Mouse (Mus musculus) myocyte (in vitro differentiated cells): ENCODE data around the gene Ttc28. TPM values are rescaled to one million over a fixed set of nuclear protein-coding genes. Genes with fewer than 3 reads are reported as not detected.

Experiments
- H3K27me3 ChIP-seq: one replicate; pipeline ENCODE4 v1.6.1; 2011; ENCODE audit not compliant: control insufficient read depth, insufficient read depth, insufficient read length
- H3K36me3 ChIP-seq: one replicate; pipeline ENCODE4 v1.6.1; 2011; ENCODE audit not compliant: control insufficient read depth, insufficient read depth
- H3K4me2 ChIP-seq: one replicate; pipeline ENCODE4 v1.6.1; 2011; ENCODE audit warnings: low read depth, control low read depth
- H3K4me3 ChIP-seq: one replicate; pipeline ENCODE4 v1.5.1; 2011; ENCODE audit warnings: mild to moderate bottlenecking, control low read depth, moderate library complexity
- H3K79me2 ChIP-seq: one replicate; pipeline ENCODE4 v1.6.1; 2011; ENCODE audit not compliant: control insufficient read depth, insufficient read depth
- H3ac ChIP-seq: one replicate; pipeline ENCODE4 v1.6.1; 2011; ENCODE audit not compliant: control insufficient read depth, insufficient read length
- CEBPB ChIP-seq: IDR thresholded peaks from 2 replicates; pipeline ENCODE4 v1.6.1; 2011; ENCODE audit warnings: mild to moderate bottlenecking, moderate library complexity; ENCODE audit not compliant: poor library complexity, insufficient read depth, severe bottlenecking
- E2F4 ChIP-seq: IDR thresholded peaks from one replicate; pipeline ENCODE4 v1.6.1; 2011; ENCODE audit warnings: mild to moderate bottlenecking, control low read depth, moderate library complexity; ENCODE audit not compliant: insufficient read depth
- MAX ChIP-seq: IDR thresholded peaks from one replicate; pipeline ENCODE4 v1.6.1; 2011; ENCODE audit warnings: low read depth, mild to moderate bottlenecking, control low read depth
- MYOD1 ChIP-seq, 3 experiments: IDR thresholded peaks; one replicate each; pipeline ENCODE4 v1.6.1; 2011; ENCODE audit warnings: control low read depth in 2 of 3, low read depth in 2 of 3, mild to moderate bottlenecking in 2 of 3, moderate library complexity in 1 of 3; ENCODE audit not compliant: insufficient read length in 2 of 3, control insufficient read depth in 1 of 3
- MYOG ChIP-seq, 3 experiments: IDR thresholded peaks; one replicate each; pipeline ENCODE4 v1.6.1; 2011; ENCODE audit warnings: control low read depth in 2 of 3, low read depth in 2 of 3, mild to moderate bottlenecking in 2 of 3; ENCODE audit not compliant: insufficient read length in 2 of 3, control insufficient read depth in 1 of 3, insufficient read depth in 1 of 3
- POLR2A ChIP-seq: IDR thresholded peaks from one replicate; pipeline ENCODE4 v1.6.1; 2011; ENCODE audit warnings: low read depth, mild to moderate bottlenecking, control low read depth, moderate library complexity; ENCODE audit not compliant: insufficient read length
- POLR2AphosphoS2 ChIP-seq: IDR thresholded peaks from one replicate; pipeline ENCODE4 v1.6.1; 2011; ENCODE audit warnings: low read depth, control low read depth; ENCODE audit not compliant: insufficient read length
- REST ChIP-seq: IDR thresholded peaks from one replicate; pipeline ENCODE4 v1.6.1; 2011; ENCODE audit warnings: mild to moderate bottlenecking, control low read depth, moderate library complexity; ENCODE audit not compliant: insufficient read depth, insufficient read length
- SRF ChIP-seq: IDR thresholded peaks from one replicate; pipeline ENCODE4 v1.6.1; 2011; ENCODE audit warnings: low read depth; ENCODE audit not compliant: control insufficient read depth, insufficient read length
- TCF12 ChIP-seq: IDR thresholded peaks from one replicate; pipeline ENCODE4 v1.6.1; 2011; ENCODE audit warnings: mild to moderate bottlenecking, control low read depth; ENCODE audit not compliant: poor library complexity, insufficient read depth, severe bottlenecking
- TCF3 ChIP-seq: IDR thresholded peaks from one replicate; pipeline ENCODE4 v1.6.1; 2011; ENCODE audit warnings: low read depth, control low read depth; ENCODE audit not compliant: insufficient read length
- USF1 ChIP-seq: IDR thresholded peaks from one replicate; pipeline ENCODE4 v1.6.1; 2011; ENCODE audit warnings: low read depth, mild to moderate bottlenecking, control low read depth, moderate library complexity
- polyA plus RNA-seq: library from polyadenylated mRNA; unstranded; fragments of >200 nt; fragmentation: generic; extraction: Trizol; gene quantifications from one replicate; pipeline ENCODE4 v1.2.1, GENCODE M21; 2012; ENCODE audit warnings: missing spikeins

Ttc28 gene
- polyA plus RNA-seq, 1 experiment = 8.5 TPM

DNA sequence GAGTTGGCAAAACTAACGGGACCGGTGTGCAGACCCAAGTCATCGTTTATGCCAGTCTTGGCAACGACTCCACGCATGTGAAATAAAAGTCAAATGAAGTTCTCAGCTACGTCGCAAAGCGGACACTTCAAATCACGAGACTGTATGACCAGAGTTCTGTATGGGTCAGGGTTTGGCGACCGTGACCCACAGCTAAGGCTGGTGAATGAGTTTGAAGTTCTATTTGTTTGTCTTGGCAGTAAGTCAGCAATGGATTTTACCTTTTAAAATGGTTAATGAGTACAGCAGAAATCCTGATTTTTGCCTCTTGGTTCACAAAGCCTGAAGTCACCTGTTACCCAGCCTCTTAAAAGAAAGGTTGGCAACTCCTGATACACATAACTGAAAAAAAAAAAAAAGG, 408.9 kb downstream of the Ttc28 start:
- H3K4me3 ChIP-seq = no peak overlapping the region
- H3K79me2 ChIP-seq = no peaks in the 10 kb centered on the region
- peaks cover 7% of the 10 kb centered on the region for H3K27me3 ChIP-seq
- no peaks in the 10 kb centered on the region for H3K36me3 ChIP-seq
- no peak overlapping the region for H3K4me2 ChIP-seq
- TF ChIP-seq E2F4 (no peak), MYOD1 (IDR thresholded peaks at IDR 0.05; ENCODE audit: control insufficient read depth in 1 of 3, insufficient read length in 2 of 3, low read depth in 2 of 3) (no peak), REST (no peak), POLR2A (no peak), CEBPB (no peak), MYOG (IDR thresholded peaks at IDR 0.05; ENCODE audit: control insufficient read depth in 1 of 3, insufficient read depth in 1 of 3, insufficient read length in 2 of 3, low read depth in 2 of 3) (no peak)
- no peak overlapping the region for H3ac ChIP-seq

DNA sequence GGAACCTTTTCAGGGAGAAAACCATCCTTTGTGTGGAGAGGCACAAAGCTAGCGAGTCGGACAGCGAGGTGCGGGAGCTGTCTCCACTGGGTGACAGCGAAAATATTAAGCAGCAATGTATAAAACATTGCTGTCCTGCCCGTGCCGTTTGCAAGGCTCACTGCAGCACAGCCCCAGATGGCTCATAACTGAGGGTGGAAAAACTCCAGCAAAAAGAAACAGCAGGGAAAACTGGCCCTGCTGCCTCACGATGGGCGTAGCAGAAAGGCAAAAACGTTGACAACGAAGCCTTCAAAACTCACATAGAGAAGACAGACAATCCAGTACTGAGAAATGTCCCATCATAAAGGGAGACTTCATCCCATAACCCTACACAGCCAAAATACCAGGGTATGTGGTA, 410.5 kb downstream of the Ttc28 start:
- no peak for TF ChIP-seq E2F4
- TF ChIP-seq CEBPB = no peak
- no peak for TF ChIP-seq POLR2AphosphoS2
- no peak for TF ChIP-seq REST
- TF ChIP-seq MYOD1 (IDR thresholded peaks at IDR 0.05; ENCODE audit: control insufficient read depth in 1 of 3, insufficient read length in 2 of 3, low read depth in 2 of 3) = no peak
- TF ChIP-seq MYOG (IDR thresholded peaks at IDR 0.05; ENCODE audit: control insufficient read depth in 1 of 3, insufficient read depth in 1 of 3, insufficient read length in 2 of 3, low read depth in 2 of 3) = no peak
- no peak for TF ChIP-seq TCF3
- TF ChIP-seq POLR2A = no peak
- no peak for TF ChIP-seq MAX
- TF ChIP-seq SRF = no peak
- Histone ChIP-seq H3K4me3 (no peak overlapping the region), H3K79me2 (no peaks in the 10 kb centered on the region)

DNA sequence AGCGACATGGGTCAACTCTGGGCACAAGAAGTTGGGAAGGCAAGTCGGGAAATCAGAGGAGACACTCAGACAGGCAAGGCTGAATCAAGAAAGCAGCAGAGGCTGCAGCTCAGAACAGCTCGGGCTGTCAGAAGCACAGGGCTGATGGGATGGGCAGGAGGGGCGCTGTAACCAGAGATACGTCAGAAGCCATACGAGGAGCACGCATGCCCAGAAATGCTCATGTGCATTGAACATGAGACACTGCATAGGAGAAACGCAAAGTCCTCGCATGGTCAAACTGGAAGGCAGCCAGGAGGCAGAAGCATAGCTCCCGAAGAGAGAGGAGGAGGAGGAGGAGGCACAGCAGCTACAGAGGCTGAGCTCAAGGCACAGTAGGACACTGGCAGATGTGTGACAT, 412.0 kb downstream of the Ttc28 start:
- Histone ChIP-seq H3K27me3 (peaks cover 10% of the 10 kb centered on the region), H3K4me2 (no peak overlapping the region)
- TF ChIP-seq MAX (no peak), REST (no peak), MYOD1 (IDR thresholded peaks at IDR 0.05; ENCODE audit: control insufficient read depth in 1 of 3, insufficient read length in 2 of 3, low read depth in 2 of 3) (no peak), MYOG (IDR thresholded peaks at IDR 0.05; ENCODE audit: control insufficient read depth in 1 of 3, insufficient read depth in 1 of 3, insufficient read length in 2 of 3, low read depth in 2 of 3) (no peak), POLR2AphosphoS2 (no peak), USF1 (no peak), SRF (no peak), TCF12 (no peak), POLR2A (no peak), TCF3 (no peak), E2F4 (no peak), CEBPB (no peak)

More for the DNA sequence above, 410.5 kb downstream of the Ttc28 start:
- H3K4me2 ChIP-seq = no peak overlapping the region
- H3ac ChIP-seq = no peak overlapping the region
- peaks cover 7% of the 10 kb centered on the region for H3K27me3 ChIP-seq
- no peaks in the 10 kb centered on the region for H3K36me3 ChIP-seq

GRCm38 (mm10) chr5:111297801-111298200, 418.2 kb downstream of the Ttc28 start:
- H3K27me3 ChIP-seq = peaks cover 32% of the 10 kb centered on the region
- H3ac ChIP-seq = no peak overlapping the region
- no peak overlapping the region for H3K4me2 ChIP-seq
- H3K36me3 ChIP-seq = no peaks in the 10 kb centered on the region
- no peaks in the 10 kb centered on the region for H3K79me2 ChIP-seq
- TF ChIP-seq MAX (no peak), MYOG (IDR thresholded peaks at IDR 0.05; ENCODE audit: control insufficient read depth in 1 of 3, insufficient read depth in 1 of 3, insufficient read length in 2 of 3, low read depth in 2 of 3) (no peak), CEBPB (no peak), POLR2A (no peak), MYOD1 (IDR thresholded peaks at IDR 0.05; ENCODE audit: control insufficient read depth in 1 of 3, insufficient read length in 2 of 3, low read depth in 2 of 3) (no peak), TCF12 (no peak), REST (no peak), SRF (no peak), TCF3 (no peak), POLR2AphosphoS2 (no peak)
- no peak overlapping the region for H3K4me3 ChIP-seq

More for the DNA sequence above, 412.0 kb downstream of the Ttc28 start:
- no peak overlapping the region for H3ac ChIP-seq
- no peaks in the 10 kb centered on the region for H3K36me3 ChIP-seq
- H3K4me3 ChIP-seq = no peak overlapping the region
- no peaks in the 10 kb centered on the region for H3K79me2 ChIP-seq

GRCm38 (mm10) chr5:111298706-111299105, 419.1 kb downstream of the Ttc28 start:
- H3K79me2 ChIP-seq = no peaks in the 10 kb centered on the region
- no peak overlapping the region for H3ac ChIP-seq
- H3K4me3 ChIP-seq = no peak overlapping the region
- H3K4me2 ChIP-seq = no peak overlapping the region
- no peaks in the 10 kb centered on the region for H3K36me3 ChIP-seq
- TF ChIP-seq POLR2AphosphoS2 (no peak), MYOG (IDR thresholded peaks at IDR 0.05; ENCODE audit: control insufficient read depth in 1 of 3, insufficient read depth in 1 of 3, insufficient read length in 2 of 3, low read depth in 2 of 3) (no peak), TCF3 (no peak), CEBPB (no peak), MYOD1 (IDR thresholded peaks at IDR 0.05; ENCODE audit: control insufficient read depth in 1 of 3, insufficient read length in 2 of 3, low read depth in 2 of 3) (no peak)
- peaks cover 36% of the 10 kb centered on the region for H3K27me3 ChIP-seq
